Mouse (Mus musculus): ENCODE results near the gene Krt15.

- TF ChIP-seq CTCF (IDR thresholded peaks at IDR 0.05; ENCODE audit: control insufficient read depth, insufficient read depth, insufficient replicate concordance, low read depth, low read length) (no peak), POLR2A (IDR thresholded peaks at IDR 0.05; ENCODE audit: control insufficient read depth, low read depth, low read length) (no peak)
Measured at GRCm38 (mm10) chr11:100112935-100113741, 22.6 kb downstream of the Krt15 start.

Data from testis, adult 2 months (tissue).